Mouse (Mus musculus) stomach, embryonic 16.5 days (tissue): ENCODE data around the gene Nags. TPM values are rescaled to one million over a fixed set of nuclear protein-coding genes. Genes with fewer than 3 reads are reported as not detected.
A peak's percentile ranks its signal among the peaks of the same experiment; 100 is the strongest.
"Not testable (repeated sequence)": the region's sequence is repeated elsewhere in the genome, so short reads cannot be mapped to it uniquely, and the experiment has no call there.

Experiments
- ATAC-seq: fragments of 200-750 bp; cut with Nextera tagmentation; 2 replicates; pipeline ENCODE4 v1.8.0; 2017; ENCODE audit warnings: moderate number of reproducible peaks, moderate TSS enrichment; ENCODE audit not compliant: insufficient read depth, low FRiP score
- H3K27ac ChIP-seq: fragments of 300-500 bp; sonication (generic); 2 replicates; pipeline ENCODE4 v1.5.1; 2014; ENCODE audit warnings: low read length
- H3K27me3 ChIP-seq: fragments of 300-500 bp; sonication (generic); 2 replicates; pipeline ENCODE4 v1.6.1; 2014; ENCODE audit warnings: low read length, control low read depth, mixed read lengths; ENCODE audit not compliant: control insufficient read depth, insufficient read depth
- H3K36me3 ChIP-seq: fragments of 300-500 bp; sonication (generic); 2 replicates; pipeline ENCODE4 v1.6.1; 2014; ENCODE audit warnings: low read length; ENCODE audit not compliant: control insufficient read depth, insufficient read depth
- H3K4me1 ChIP-seq: fragments of 300-500 bp; sonication (generic); 2 replicates; pipeline ENCODE4 v1.6.1; 2014; ENCODE audit warnings: low read length, control low read depth, mixed read lengths; ENCODE audit not compliant: control insufficient read depth, insufficient read depth
- H3K4me2 ChIP-seq: fragments of 300-500 bp; sonication (generic); 2 replicates; pipeline ENCODE4 v1.6.1; 2014; ENCODE audit warnings: low read depth, low read length, mixed read lengths
- H3K4me3 ChIP-seq: fragments of 300-500 bp; sonication (generic); replicated peaks from 2 replicates; pipeline ENCODE4 v1.5.1; 2014; ENCODE audit warnings: mild to moderate bottlenecking, low read length
- H3K9ac ChIP-seq: fragments of 300-500 bp; sonication (generic); 2 replicates; pipeline ENCODE4 v1.6.1; 2014; ENCODE audit warnings: low read length
- H3K9me3 ChIP-seq: fragments of 300-500 bp; sonication (generic); replicated peaks from 2 replicates; pipeline ENCODE4 v1.6.1; 2016; ENCODE audit warnings: low read length, control low read depth; ENCODE audit not compliant: control insufficient read depth
- WGBS: fragments of 180-500 bp; shearing (Covaris S2); extraction: QIAGEN DNeasy Blood & Tissue Kit; methylation state at CpG from one replicate; pipeline ENCODE4 v1.1.7; 2014; 5-methylcytosine and 5-hydroxymethylcytosine counted together
- polyA plus RNA-seq: library from polyadenylated mRNA; unstranded; fragments of >200 nt; fragmentation: Nextera tagmentation; extraction: Ambion mirVana; gene quantifications from 2 replicates; pipeline ENCODE4 v1.2.1, GENCODE M21; 2015

Nags gene
- polyA plus RNA-seq, 1 experiment from 2014 or later = 4.2 TPM

DNA sequence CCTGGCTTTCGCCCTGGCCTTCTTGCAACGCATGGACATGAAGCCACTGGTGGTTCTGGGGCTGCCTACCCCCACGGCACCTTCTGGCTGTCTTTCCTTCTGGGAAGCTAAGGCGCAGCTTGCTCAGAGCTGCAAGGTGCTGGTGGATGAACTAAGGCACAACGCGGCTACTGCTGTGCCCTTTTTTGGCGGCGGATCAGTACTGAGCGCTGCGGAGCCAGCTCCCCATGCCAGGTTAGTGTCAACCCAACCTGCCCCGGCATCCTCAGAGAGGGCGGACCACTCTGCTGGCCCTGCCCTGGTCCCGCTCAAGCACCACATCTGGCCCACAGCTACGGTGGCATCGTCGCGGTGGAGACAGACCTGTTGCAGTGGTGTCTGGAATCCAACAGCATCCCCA, 1.2 kb downstream of the Nags start:
- Histone ChIP-seq H3K27ac (no peak overlapping the region), H3K9me3 (no peaks in the 10 kb centered on the region), H3K9ac (0 out of 2 replicates have a peak overlapping the region, but pooled peaks have one; percentile 25), H3K27me3 (peaks cover 45% of the 10 kb centered on the region), H3K36me3 (no peaks in the 10 kb centered on the region), H3K4me2 (no peak overlapping the region), H3K4me3 (peak overlapping the region; percentile 30), H3K4me1 (no peaks in the 10 kb centered on the region)
- no peak for ATAC-seq
- 10% methylated on average over 17 of the region's 17 CpGs for WGBS

DNA sequence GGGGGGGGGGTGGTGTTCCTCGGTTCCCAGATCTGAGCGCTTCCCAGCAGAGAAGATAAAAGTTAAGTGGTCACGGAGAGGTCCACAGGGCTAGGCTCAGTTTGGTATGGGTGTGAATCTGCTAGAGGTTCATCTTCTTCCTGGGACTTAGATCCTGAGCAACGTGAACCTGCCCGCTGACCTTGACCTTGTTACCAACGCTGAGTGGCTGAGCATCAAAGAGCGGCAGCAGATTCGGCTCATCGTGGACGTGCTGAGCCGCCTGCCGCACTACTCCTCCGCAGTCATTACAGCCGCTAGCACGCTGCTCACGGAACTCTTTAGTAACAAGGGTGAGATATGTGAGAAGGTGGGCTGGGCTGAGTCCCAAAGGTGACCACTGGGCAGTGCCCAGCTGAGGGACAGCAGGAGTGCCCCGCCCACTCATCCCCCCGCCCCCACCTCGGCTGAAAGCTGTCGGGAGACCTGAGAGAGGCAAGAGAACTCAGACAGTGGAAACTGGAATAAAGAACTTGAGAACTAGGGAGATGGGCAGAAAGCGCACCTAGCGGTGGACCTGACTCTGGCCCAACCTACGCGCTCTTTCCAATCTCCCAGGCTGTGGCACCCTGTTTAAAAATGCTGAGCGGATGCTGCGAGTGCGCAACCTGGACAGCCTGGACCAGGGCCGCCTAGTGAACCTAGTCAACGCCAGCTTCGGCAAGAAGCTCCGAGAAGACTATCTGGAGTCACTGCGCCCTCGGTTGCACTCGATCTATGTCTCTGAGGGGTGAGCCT, 2.1 kb downstream of the Nags start:
- ATAC-seq = no peak
- 12% methylated on average over 34 of the region's 34 CpGs for WGBS
- no peaks in the 10 kb centered on the region for H3K9me3 ChIP-seq
- H3K27me3 ChIP-seq = peaks cover 45% of the 10 kb centered on the region
- no peak overlapping the region for H3K9ac ChIP-seq
- H3K4me1 ChIP-seq = no peaks in the 10 kb centered on the region
- H3K27ac ChIP-seq = no peak overlapping the region
- 0 out of 2 replicates have a peak overlapping the region, but pooled peaks have one; percentile 7 for H3K4me2 ChIP-seq
- H3K4me3 ChIP-seq = no peak overlapping the region
- H3K36me3 ChIP-seq = no peaks in the 10 kb centered on the region

DNA sequence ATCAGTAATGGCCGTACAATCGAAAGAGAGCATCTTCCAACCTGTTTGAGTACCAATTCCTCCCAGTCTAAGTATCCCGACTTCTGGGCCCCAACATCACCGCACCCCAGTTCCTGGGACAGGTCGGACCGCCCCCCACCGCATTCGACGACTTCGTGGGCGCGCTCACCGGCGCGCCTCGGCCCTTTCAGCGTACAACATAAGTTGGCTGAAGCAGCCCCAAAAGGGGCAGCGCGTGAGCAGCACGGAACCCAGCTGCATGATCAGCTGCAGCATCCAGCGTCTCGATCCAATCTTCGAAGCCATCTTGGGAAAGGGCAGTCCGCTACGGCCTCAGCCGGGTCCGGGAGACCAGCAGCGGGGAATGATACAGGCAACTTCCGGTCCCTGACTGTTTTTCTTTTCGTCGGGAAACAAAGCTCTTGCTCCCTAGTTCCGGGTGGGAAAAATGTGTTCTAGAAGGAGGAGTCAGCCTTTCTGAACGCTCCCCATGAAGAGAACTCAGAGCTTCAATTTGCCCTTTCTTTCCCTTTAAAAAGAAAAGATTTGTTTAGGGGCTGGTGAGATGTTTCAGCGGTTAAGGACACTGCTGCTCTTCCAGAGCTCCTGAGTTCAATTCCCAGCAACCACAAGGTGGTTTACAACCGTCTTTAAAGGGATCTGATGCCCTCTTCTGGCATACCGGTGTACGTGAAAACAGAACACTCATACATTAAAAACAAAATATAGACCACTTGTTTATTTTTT, 10.9 kb downstream of the Nags start, which contains the start of gene Tmem101:
TSS of gene Tmem101 (minus strand) at position 366 of the 747 bp plus-strand sequence.
- H3K27me3 ChIP-seq = no peaks in the 10 kb centered on the region
- under 1% methylated on average over 37 of the region's 37 CpGs for WGBS
- H3K4me1 ChIP-seq = peaks cover 10% of the 10 kb centered on the region
- peak; percentile 83 for ATAC-seq
- H3K9me3 ChIP-seq = no peaks in the 10 kb centered on the region
- peak within 1 kb of the TSS; percentile 92 for H3K9ac ChIP-seq
- 0 out of 2 replicates have a peak, but pooled peaks cover 8% of the 10 kb centered on the region for H3K36me3 ChIP-seq
- peak within 1 kb of the TSS; percentile 78 for H3K4me3 ChIP-seq
- H3K4me2 ChIP-seq = peak within 1 kb of the TSS; percentile 77
- H3K27ac ChIP-seq = peak within 1 kb of the TSS; percentile 60; the same call in 1 of the 2 replicates

DNA sequence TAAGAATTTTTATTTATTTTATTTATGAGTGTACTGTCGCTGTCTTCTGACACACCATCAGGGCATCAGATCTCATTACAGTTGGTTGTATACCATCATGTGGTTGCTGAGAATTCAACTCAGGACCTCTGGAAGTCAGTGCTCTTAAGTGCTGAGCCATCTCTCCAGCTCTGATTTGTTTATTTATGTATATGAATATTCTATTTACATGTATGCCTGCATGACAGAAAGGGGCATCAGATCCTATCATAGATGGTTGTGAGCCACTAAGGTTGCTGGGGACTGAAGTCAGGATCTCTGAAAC, 11.4 kb downstream of the Nags start:
- H3K36me3 ChIP-seq = peaks cover 10% of the 10 kb centered on the region; the same call in 1 of the 2 replicates
- whole genome bisulfite sequencing = 14% methylated on average over 1 of the region's 1 CpGs
- H3K4me1 ChIP-seq = peaks cover 10% of the 10 kb centered on the region
- H3K27me3 ChIP-seq = no peaks in the 10 kb centered on the region
- H3K9ac ChIP-seq = no peak overlapping the region
- ATAC-seq = no peak
- H3K27ac ChIP-seq = no peak overlapping the region
- no peak overlapping the region for H3K4me3 ChIP-seq
- H3K4me2 ChIP-seq = no peak overlapping the region
- no peaks in the 10 kb centered on the region for H3K9me3 ChIP-seq

DNA sequence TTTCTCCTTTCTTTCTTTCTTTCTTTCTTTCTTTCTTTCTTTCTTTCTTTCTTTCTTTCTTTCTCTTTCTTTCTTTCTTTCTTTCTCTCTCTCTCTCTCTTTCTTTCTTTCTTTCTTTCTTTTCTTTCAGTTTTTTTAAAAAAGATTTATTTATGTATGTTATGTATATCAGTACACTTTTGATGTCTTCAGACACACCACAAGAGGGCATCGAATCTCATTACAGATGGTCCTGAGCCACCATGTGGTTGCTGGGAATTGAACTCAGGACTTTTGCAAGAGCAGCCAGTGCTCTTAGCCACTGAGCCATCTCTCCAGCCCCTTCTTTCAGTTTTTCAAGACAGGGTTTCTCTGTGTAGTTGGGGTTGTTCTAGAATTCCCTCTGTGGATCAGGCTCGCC, 12.7 kb downstream of the Nags start:
- H3K4me3 ChIP-seq, ATAC-seq, H3K4me2 ChIP-seq, H3K27ac ChIP-seq, H3K9me3 ChIP-seq, H3K27me3 ChIP-seq, H3K9ac ChIP-seq, H3K4me1 ChIP-seq: not testable (repeated sequence)
- 81% methylated on average over 2 of the region's 2 CpGs for WGBS
- peaks cover 15% of the 10 kb centered on the region; the same call in 1 of the 2 replicates for H3K36me3 ChIP-seq

DNA sequence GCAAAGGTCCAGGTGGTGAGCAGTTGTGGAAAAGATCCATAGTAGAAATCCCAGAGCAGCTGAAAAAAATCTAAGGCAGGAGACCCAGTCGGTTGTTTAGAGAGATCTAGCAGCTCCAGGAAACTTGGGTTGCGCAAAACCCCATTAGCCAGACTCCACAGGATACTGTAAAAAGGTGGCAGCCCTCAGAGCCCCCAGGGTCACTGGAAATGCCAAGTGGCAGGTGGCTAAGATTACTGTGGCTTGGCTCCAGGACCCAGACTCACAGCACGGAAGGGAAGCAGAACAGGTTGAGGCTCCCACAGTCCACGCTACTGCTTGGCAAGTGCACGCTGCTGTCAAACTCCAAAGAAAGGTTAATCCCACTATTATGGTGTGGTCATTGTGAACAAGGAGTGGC, 14.5 kb downstream of the Nags start:
- WGBS = 77% methylated on average over 5 of the region's 5 CpGs
- H3K9ac ChIP-seq = no peak overlapping the region
- no peaks in the 10 kb centered on the region for H3K27me3 ChIP-seq
- peaks cover 12% of the 10 kb centered on the region; the same call in 1 of the 2 replicates for H3K36me3 ChIP-seq
- no peaks in the 10 kb centered on the region for H3K9me3 ChIP-seq
- peaks cover 9% of the 10 kb centered on the region for H3K4me1 ChIP-seq
- H3K4me3 ChIP-seq = no peak overlapping the region
- no peak overlapping the region for H3K4me2 ChIP-seq
- 0 out of 2 replicates have a peak, but pooled peaks have one; percentile 9 for ATAC-seq
- H3K27ac ChIP-seq = no peak overlapping the region

DNA sequence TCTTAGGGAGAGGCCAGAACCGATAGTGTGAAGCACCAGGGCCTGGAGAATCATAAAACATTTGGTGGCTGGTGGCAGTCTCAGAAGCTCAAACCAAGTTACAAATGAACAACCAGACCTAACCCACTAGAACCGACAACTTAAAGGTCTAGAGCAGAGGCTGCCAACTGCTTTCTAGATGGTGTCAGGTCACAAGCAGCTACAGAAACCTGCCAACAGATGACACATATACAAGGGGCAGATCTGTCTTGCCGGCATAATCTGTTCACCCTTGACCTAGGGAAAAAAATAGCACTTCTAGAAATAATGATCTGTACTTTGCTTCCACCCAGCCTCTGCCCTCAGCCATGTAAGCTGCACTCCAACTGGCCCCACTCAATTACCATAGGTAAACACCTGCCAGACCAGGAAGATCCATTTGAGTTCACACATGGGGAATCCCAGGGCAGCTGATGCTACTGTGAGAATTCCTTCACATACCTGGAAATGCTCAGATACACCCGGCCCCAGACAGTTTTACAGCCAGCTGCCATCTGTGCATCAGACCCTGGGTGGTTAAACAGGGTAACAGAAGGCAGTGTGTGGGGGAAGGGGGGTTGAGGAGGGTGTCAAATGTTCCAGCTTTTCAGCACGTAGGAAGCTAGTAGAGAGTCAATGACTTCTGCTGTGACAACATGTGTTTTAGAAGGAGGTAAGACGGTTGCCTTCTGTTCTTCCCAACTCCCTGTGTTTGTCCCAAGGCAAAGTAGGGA, 20.8 kb downstream of the Nags start:
- Histone ChIP-seq H3K9me3 (no peaks in the 10 kb centered on the region), H3K27me3 (no peaks in the 10 kb centered on the region), H3K27ac (no peak overlapping the region), H3K4me2 (no peak overlapping the region), H3K4me3 (no peak overlapping the region), H3K4me1 (no peaks in the 10 kb centered on the region), H3K36me3 (peaks cover 20% of the 10 kb centered on the region), H3K9ac (no peak overlapping the region)
- ATAC-seq = no peak
- WGBS = 41% methylated on average over 6 of the region's 6 CpGs

DNA sequence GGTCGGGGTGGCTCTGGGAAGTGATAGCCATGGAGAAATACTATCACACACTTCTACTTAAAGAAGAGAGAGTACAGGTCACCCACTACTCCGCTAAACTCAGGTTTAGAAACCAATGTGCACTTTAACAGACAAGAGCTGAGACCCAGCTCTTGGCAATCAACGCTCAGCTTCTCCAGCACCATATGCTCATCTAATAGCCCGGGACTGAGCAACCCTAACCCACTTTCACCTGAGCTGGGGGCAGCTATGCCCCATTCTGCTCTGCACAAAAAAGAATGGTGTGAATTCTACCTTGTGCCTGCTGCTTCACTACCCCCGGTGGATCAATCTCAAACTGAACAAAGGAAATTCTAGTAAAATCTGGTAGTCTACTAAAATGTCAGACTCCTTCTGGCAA, 22.2 kb downstream of the Nags start:
- WGBS = 88% methylated on average over 5 of the region's 5 CpGs
- H3K36me3 ChIP-seq = peaks cover 17% of the 10 kb centered on the region
- no peak overlapping the region for H3K27ac ChIP-seq

More for the DNA sequence above, 22.2 kb downstream of the Nags start:
- Histone ChIP-seq H3K9me3 (no peaks in the 10 kb centered on the region), H3K4me1 (no peaks in the 10 kb centered on the region), H3K4me3 (no peak overlapping the region), H3K9ac (no peak overlapping the region), H3K27me3 (no peaks in the 10 kb centered on the region), H3K4me2 (no peak overlapping the region)
- ATAC-seq = no peak
